Mouse (Mus musculus) heart, postnatal 0 days (tissue): ENCODE measurements around the gene Capzb. TPM values are rescaled to one million over a fixed set of nuclear protein-coding genes. Genes with fewer than 3 reads are reported as not detected.
A peak's percentile ranks its signal among the peaks of the same experiment; 100 is the strongest.

ENCODE experiments used
- ATAC-seq: fragments of 200-750 bp; cut with Nextera tagmentation; 2 replicates; pipeline ENCODE4 v1.8.0; 2017; ENCODE audit warnings: low read depth, moderate number of reproducible peaks, moderate library complexity; ENCODE audit not compliant: insufficient read depth
- DNase-seq: peaks from one replicate; pipeline ENCODE4 v3.0.0-alpha.2; 2016; ENCODE audit warnings: low spot score
- H3K27ac ChIP-seq: fragments of 300-500 bp; sonication (generic); 2 replicates; pipeline ENCODE4 v1.5.1; 2014; ENCODE audit warnings: low read depth, mild to moderate bottlenecking
- H3K27me3 ChIP-seq: fragments of 300-500 bp; sonication (generic); 2 replicates; pipeline ENCODE4 v1.6.1; 2014; ENCODE audit warnings: low read length, mixed read lengths; ENCODE audit not compliant: control insufficient read depth, insufficient read depth
- H3K36me3 ChIP-seq: fragments of 300-500 bp; sonication (generic); replicated peaks from 2 replicates; pipeline ENCODE4 v1.6.1; 2014; ENCODE audit warnings: low read length, mixed read lengths; ENCODE audit not compliant: control insufficient read depth, insufficient read depth
- H3K4me1 ChIP-seq: fragments of 300-500 bp; sonication (generic); 2 replicates; pipeline ENCODE4 v1.6.1; 2014; ENCODE audit warnings: antibody characterized with exemption; ENCODE audit not compliant: control insufficient read depth, insufficient read depth
- H3K4me2 ChIP-seq: fragments of 300-500 bp; sonication (generic); 2 replicates; pipeline ENCODE4 v1.6.1; 2014; ENCODE audit warnings: low read depth, mild to moderate bottlenecking, low read length, moderate library complexity
- H3K4me3 ChIP-seq: fragments of 300-500 bp; sonication (generic); 2 replicates; pipeline ENCODE4 v1.5.1; 2014; ENCODE audit warnings: low read depth, low read length
- H3K9ac ChIP-seq: fragments of 300-500 bp; sonication (generic); replicated peaks from 2 replicates; pipeline ENCODE4 v1.6.1; 2014; ENCODE audit warnings: low read depth, low read length, mixed read lengths
- H3K9me3 ChIP-seq: fragments of 300-500 bp; sonication (generic); replicated peaks from 2 replicates; pipeline ENCODE4 v1.6.1; 2016; ENCODE audit warnings: low read length; ENCODE audit not compliant: control insufficient read depth
- CTCF ChIP-seq: IDR thresholded peaks from 2 replicates; pipeline ENCODE4 v1.5.1; 2016; ENCODE audit warnings: antibody characterized with exemption, control low read depth, low read depth
- EP300 ChIP-seq: IDR thresholded peaks from 2 replicates; pipeline ENCODE4 v1.6.1; 2016; ENCODE audit warnings: antibody characterized with exemption, low read depth
- WGBS: fragments of 180-500 bp; shearing (Covaris S2); extraction: QIAGEN DNeasy Blood & Tissue Kit; methylation state at CpG from one replicate; pipeline ENCODE4 v1.1.7; 2014; 5-methylcytosine and 5-hydroxymethylcytosine counted together
- polyA plus RNA-seq: library from polyadenylated mRNA; unstranded; fragments of >200 nt; fragmentation: Nextera tagmentation; extraction: Ambion mirVana; gene quantifications from 2 replicates; pipeline ENCODE4 v1.2.1, GENCODE M21; 2015
- total RNA-seq: library from RNA; depleted of rRNA; stranded (reverse); fragments of >200 nt; gene quantifications from 2 replicates; pipeline ENCODE4 v1.2.3, GENCODE M21; 2014; ENCODE audit warnings: low replicate concordance

Capzb gene
- total and polyA plus RNA-seq, 2 experiments from 2014 or later, result 131 to 363 TPM

DNA sequence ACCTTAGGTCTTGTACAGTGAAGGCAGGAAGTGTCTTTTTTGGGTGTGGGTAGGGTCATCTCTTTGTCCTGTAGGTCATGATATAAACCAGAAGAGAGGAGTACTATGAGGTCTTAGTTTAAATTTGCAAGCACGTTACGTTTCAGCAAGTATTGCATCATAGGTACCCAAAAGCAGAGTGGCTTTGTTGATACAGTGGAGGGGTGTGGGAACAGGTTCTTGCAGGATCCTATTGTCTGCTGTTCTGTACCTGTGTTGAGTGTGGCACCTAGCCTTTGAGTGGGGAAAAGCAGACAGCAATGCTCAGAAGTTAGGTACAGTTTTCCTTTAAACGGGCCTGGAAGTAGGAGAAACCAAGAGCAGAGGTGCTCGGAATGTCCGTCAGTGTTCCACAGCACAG lies 36.6 kb downstream of the Capzb start:
- Histone ChIP-seq H3K4me3 (no peak overlapping the region), H3K27me3 (no peaks in the 10 kb centered on the region), H3K36me3 (peaks cover 12% of the 10 kb centered on the region; the same call in 1 of the 2 replicates), H3K4me2 (no peak overlapping the region), H3K27ac (no peak overlapping the region), H3K9me3 (no peaks in the 10 kb centered on the region), H3K4me1 (peaks cover 66% of the 10 kb centered on the region), H3K9ac (no peak overlapping the region)
- ATAC-seq (no peak), DNase-seq (no peak)
- no peak for TF ChIP-seq EP300
- no peak for TF ChIP-seq CTCF
- WGBS, result 83% methylated on average over 5 of the region's 5 CpGs

DNA sequence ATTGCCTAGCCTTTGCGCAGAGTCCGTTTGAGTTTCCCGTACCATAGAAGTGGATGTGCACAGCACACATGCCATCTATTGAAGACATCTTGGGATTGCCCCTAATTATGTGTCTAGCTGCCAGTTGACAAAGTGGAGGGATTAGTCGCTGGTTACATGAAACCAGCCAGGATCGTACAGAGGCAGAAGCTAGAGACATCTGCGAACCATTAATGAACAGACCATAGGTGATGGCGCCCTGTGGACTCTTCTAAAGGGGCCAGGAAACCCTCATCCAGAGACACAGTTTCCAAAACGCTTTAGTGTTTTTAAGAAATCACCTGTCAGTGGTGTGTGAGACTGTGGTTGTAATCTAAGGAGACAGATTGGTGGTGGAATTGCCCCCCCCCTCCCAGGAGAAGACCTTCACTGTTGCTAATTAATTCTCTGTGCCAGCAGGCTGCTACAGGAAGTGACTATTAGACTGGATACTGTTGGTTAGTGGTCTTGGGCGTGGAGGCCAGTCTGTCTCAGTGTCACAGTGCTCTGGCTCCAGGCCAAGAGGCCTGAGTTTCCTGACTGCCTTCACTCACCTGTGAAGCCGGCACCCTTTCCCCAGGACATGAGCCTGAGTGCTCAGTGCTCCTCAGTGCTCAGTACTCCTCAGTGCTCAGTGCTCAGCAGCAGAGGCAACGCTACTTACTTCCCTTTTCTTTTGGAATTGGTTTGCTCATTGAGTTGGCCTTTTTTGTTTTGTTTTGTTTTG lies 37.8 kb downstream of the Capzb start:
- H3K4me3 ChIP-seq, result no peak overlapping the region
- H3K4me2 ChIP-seq, result no peak overlapping the region
- no peak overlapping the region for H3K27ac ChIP-seq
- DNase-seq (no peak), ATAC-seq (no peak)
- H3K9me3 ChIP-seq, result no peaks in the 10 kb centered on the region
- H3K36me3 ChIP-seq, result peaks cover 12% of the 10 kb centered on the region; the same call in 1 of the 2 replicates
- TF ChIP-seq EP300 (no peak), CTCF (no peak)
- H3K4me1 ChIP-seq, result peaks cover 60% of the 10 kb centered on the region
- H3K27me3 ChIP-seq, result no peaks in the 10 kb centered on the region
- no peak overlapping the region for H3K9ac ChIP-seq
- WGBS, result 67% methylated on average over 11 of the region's 11 CpGs

DNA sequence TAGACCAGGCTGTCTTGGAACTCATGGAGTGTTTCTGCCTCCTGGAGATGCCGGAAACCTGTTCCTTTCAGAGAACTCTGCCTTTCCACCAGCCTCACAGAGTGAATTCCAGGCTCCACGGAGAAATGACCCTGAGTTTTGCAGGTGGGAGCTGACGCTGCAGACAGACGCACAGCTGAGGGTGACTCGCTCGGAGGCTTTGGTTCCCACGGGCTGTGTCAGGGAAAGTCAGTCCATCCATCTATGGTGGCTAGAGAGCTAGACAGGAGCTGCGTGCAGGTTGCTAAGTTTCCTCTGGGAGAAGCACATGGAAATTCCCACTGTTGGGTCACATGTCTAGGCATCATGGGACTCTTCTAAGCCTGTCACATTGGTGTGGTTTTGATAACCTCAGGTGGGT lies 38.5 kb downstream of the Capzb start:
- DNase-seq, result no peak
- no peak for ATAC-seq
- Histone ChIP-seq H3K9me3 (no peaks in the 10 kb centered on the region), H3K4me2 (no peak overlapping the region), H3K27ac (0 out of 2 replicates have a peak overlapping the region, but pooled peaks have one; percentile 1), H3K36me3 (peaks cover 7% of the 10 kb centered on the region; the same call in 1 of the 2 replicates), H3K9ac (no peak overlapping the region), H3K4me1 (peaks cover 60% of the 10 kb centered on the region), H3K27me3 (no peaks in the 10 kb centered on the region), H3K4me3 (no peak overlapping the region)
- TF ChIP-seq CTCF, result no peak
- TF ChIP-seq EP300, result no peak
- WGBS, result 62% methylated on average over 8 of the region's 8 CpGs

DNA sequence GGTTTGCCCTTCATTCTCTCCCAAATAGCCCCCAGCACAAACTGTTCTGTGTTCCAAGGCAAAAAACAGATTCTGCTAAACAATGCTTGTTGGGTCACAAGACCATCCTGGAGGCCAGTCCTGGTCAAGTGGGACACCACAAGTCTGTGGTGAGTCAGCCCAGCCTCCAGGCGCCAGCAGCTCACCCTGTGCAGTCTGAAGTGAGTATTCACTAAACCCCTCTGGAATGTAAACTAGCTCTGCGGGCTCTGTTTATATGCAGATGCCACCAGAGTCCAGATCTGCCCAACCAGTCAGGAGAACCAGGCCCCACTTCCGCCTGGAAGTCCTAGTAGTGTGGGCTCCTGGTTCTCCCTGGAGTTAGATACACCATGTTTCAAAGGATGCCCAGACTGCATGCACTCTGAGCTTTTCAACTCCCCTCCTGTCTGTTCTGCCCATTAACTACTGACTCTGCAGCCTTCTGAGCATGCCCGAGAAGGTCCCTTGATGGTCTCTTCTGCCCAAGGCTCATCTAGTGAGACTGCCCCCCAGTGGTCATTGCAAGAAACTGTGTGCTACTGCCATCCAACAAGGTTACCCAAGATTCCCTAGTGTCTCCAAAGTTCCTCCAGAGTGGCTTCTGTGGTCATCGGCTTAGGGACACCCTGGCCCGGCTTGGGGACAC lies 39.9 kb downstream of the Capzb start:
- DNase-seq, result peak; percentile 71
- H3K27me3 ChIP-seq, result no peaks in the 10 kb centered on the region
- no peak overlapping the region for H3K4me2 ChIP-seq
- WGBS, result 52% methylated on average over 6 of the region's 6 CpGs
- H3K36me3 ChIP-seq, result no peaks in the 10 kb centered on the region
- no peak overlapping the region for H3K9ac ChIP-seq
- no peak overlapping the region for H3K4me3 ChIP-seq
- ATAC-seq, result peak; percentile 53
- H3K27ac ChIP-seq, result peak overlapping the region; percentile 60
- no peak for TF ChIP-seq EP300
- peak; percentile 79 for TF ChIP-seq CTCF
- H3K9me3 ChIP-seq, result no peaks in the 10 kb centered on the region
- peaks cover 48% of the 10 kb centered on the region for H3K4me1 ChIP-seq

DNA sequence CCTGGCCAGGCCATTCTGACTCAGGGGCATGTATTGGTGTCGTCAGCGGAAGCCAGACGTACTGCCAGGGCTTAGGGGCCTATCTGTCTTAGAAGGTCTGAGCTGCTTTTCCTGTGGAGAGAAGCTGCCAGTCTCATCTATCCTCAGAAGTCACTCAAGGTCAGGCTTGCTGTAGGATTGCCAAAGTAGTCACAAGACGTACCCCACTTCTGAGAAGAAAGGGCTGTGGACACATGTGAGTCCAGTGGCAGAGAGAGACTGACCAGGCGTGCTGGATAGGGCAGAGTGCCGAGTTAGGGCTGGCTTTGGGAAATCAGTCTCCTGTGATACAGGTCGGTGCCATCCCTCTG lies 40.4 kb downstream of the Capzb start:
- Histone ChIP-seq H3K27ac (peak overlapping the region; percentile 47), H3K9me3 (no peaks in the 10 kb centered on the region), H3K4me1 (peaks cover 46% of the 10 kb centered on the region), H3K4me2 (no peak overlapping the region), H3K27me3 (no peaks in the 10 kb centered on the region), H3K9ac (no peak overlapping the region), H3K36me3 (no peaks in the 10 kb centered on the region), H3K4me3 (no peak overlapping the region)
- 52% methylated on average over 7 of the region's 7 CpGs for WGBS
- ATAC-seq (peak; percentile 10; the same call in 1 of the 2 replicates), DNase-seq (no peak)
- TF ChIP-seq CTCF (no peak), EP300 (no peak)
